Mouse (Mus musculus) midbrain, postnatal 0 days (tissue): Measurements from ENCODE around the gene Cyba. TPM values are rescaled to one million over a fixed set of nuclear protein-coding genes. Genes with fewer than 3 reads are reported as not detected.

Source experiments
- ATAC-seq: fragments of 200-750 bp; cut with Nextera tagmentation; 2 replicates; pipeline ENCODE4 v1.8.0; 2017; ENCODE audit warnings: moderate number of reproducible peaks, mild to moderate bottlenecking, moderate TSS enrichment, moderate library complexity; ENCODE audit not compliant: low FRiP score
- DNase-seq: peaks from one replicate; pipeline ENCODE4 v3.0.0-alpha.2; 2015; ENCODE audit warnings: low spot score
- H3K27ac ChIP-seq: fragments of 300-500 bp; sonication (generic); 2 replicates; pipeline ENCODE4 v1.5.1; 2014; ENCODE audit warnings: low read depth, mild to moderate bottlenecking, low read length, mixed read lengths
- H3K27me3 ChIP-seq: fragments of 300-500 bp; sonication (generic); 2 replicates; pipeline ENCODE4 v1.6.1; 2014; ENCODE audit warnings: low read length, control low read depth, mixed read lengths; ENCODE audit not compliant: insufficient read depth
- H3K36me3 ChIP-seq: fragments of 300-500 bp; sonication (generic); 2 replicates; pipeline ENCODE4 v1.6.1; 2014; ENCODE audit warnings: low read length, control low read depth, mixed read lengths; ENCODE audit not compliant: insufficient read depth
- H3K4me1 ChIP-seq: fragments of 300-500 bp; sonication (generic); 2 replicates; pipeline ENCODE4 v1.6.1; 2014; ENCODE audit warnings: mild to moderate bottlenecking, control low read depth, antibody characterized with exemption, low read length, mixed read lengths; ENCODE audit not compliant: insufficient read depth
- H3K4me2 ChIP-seq: fragments of 300-500 bp; sonication (generic); 2 replicates; pipeline ENCODE4 v1.6.1; 2014; ENCODE audit warnings: low read depth, mild to moderate bottlenecking, low read length, mixed read lengths; ENCODE audit not compliant: poor library complexity, severe bottlenecking
- H3K4me3 ChIP-seq: fragments of 300-500 bp; sonication (generic); 2 replicates; pipeline ENCODE4 v1.5.1; 2014; ENCODE audit warnings: low read depth, mild to moderate bottlenecking, low read length, moderate library complexity
- H3K9ac ChIP-seq: fragments of 300-500 bp; sonication (generic); replicated peaks from 2 replicates; pipeline ENCODE4 v1.6.1; 2014; ENCODE audit warnings: mild to moderate bottlenecking, low read length, moderate library complexity, mixed read lengths; ENCODE audit not compliant: poor library complexity, severe bottlenecking
- H3K9me3 ChIP-seq: fragments of 300-500 bp; sonication (generic); 2 replicates; pipeline ENCODE4 v1.6.1; 2016; ENCODE audit warnings: low read length, control low read depth
- CTCF ChIP-seq: IDR thresholded peaks from 2 replicates; pipeline ENCODE4 v1.5.1; 2016; ENCODE audit warnings: antibody characterized with exemption, mild to moderate bottlenecking
- WGBS: fragments of 180-500 bp; shearing (Covaris S2); extraction: QIAGEN DNeasy Blood & Tissue Kit; methylation state at CpG from one replicate; pipeline ENCODE4 v1.1.7; 2014; 5-methylcytosine and 5-hydroxymethylcytosine counted together
- polyA plus RNA-seq: library from polyadenylated mRNA; unstranded; fragments of >200 nt; fragmentation: Nextera tagmentation; extraction: Ambion mirVana; gene quantifications from 2 replicates; pipeline ENCODE4 v1.2.1, GENCODE M21; 2015
- total RNA-seq: library from RNA; depleted of rRNA; stranded (reverse); fragments of >200 nt; gene quantifications from 2 replicates; pipeline ENCODE4 v1.2.3, GENCODE M21; 2014

Gene Cyba
- total and polyA plus RNA-seq, 2 experiments from 2014 or later, result 27.7 to 35.6 TPM

DNA sequence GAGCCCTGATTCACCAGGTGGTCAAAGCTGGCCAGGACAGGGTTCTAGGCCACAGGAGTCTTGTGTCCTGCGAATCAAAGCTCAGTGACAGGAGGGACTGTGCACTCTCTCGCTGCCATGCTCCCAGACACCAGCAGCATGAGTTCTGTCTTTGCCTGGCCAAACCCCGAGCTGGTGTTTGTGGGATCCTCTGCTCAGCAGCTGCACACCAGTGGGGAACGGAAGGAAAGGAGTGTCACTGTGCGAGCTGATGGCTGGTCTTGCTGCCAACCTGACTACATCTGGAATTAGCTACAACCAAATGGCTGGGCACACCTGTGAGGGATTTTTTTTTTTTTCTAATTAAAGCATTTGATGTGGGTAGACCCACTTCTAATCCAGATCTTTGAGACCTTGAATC lies 38.0 kb upstream of the Cyba start:
- no peak overlapping the region for H3K4me2 ChIP-seq
- DNase-seq (no peak), ATAC-seq (no peak)
- no peaks in the 10 kb centered on the region for H3K27me3 ChIP-seq
- no peak overlapping the region for H3K4me3 ChIP-seq
- peaks cover 7% of the 10 kb centered on the region for H3K4me1 ChIP-seq
- H3K36me3 ChIP-seq, result peaks cover 53% of the 10 kb centered on the region
- H3K9me3 ChIP-seq, result no peaks in the 10 kb centered on the region
- H3K9ac ChIP-seq, result no peak overlapping the region
- 85% methylated on average over 5 of the region's 5 CpGs for WGBS
- no peak for TF ChIP-seq CTCF
- H3K27ac ChIP-seq, result no peak overlapping the region

DNA sequence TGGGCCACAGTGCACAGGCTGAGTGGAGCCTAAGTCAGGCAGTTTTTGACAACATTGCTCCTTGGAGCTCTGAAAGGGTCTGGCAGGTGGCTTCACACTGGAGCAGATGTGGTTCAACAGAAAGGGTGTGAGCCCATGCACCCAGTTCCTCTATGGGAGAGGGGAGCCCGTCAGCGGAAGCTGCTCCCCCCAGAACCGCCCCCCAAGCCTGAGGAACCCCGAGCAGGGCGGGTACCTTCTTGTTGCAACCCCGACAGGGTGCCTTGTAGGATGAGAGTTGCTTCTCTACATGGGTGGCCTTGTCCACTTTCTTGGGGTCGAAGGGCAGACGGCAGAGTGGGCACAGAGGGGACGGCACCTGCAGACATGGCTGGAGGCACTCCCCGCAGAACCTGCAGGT lies 37.2 kb upstream of the Cyba start:
- Histone ChIP-seq H3K27me3 (no peaks in the 10 kb centered on the region), H3K4me1 (peaks cover 6% of the 10 kb centered on the region), H3K4me3 (no peak overlapping the region), H3K9me3 (no peaks in the 10 kb centered on the region), H3K4me2 (no peak overlapping the region), H3K27ac (no peak overlapping the region), H3K36me3 (peaks cover 60% of the 10 kb centered on the region), H3K9ac (no peak overlapping the region)
- no peak for TF ChIP-seq CTCF
- no peak for ATAC-seq
- DNase-seq, result no peak
- 90% methylated on average over 10 of the region's 10 CpGs for WGBS

DNA sequence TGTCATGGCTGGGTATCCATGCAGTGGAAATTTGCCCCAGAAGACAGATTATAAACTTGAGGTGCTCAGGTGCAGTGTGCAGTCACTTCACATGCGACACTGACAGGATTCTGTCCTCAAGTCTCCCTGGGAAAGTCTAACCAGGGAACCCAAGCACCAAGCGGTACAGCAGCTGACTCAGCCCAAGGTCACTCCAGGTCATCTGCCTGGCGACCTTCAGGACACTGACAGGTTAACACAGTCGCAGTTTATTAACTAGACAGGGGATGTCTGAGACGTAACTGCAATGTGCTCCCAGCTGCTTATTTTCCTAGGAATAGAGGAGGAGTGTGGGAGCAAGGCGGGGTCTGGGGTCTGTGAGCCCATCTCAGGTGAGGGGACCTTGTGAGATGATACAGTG lies 36.7 kb upstream of the Cyba start:
- Histone ChIP-seq H3K9me3 (no peaks in the 10 kb centered on the region), H3K27me3 (no peaks in the 10 kb centered on the region), H3K4me2 (no peak overlapping the region), H3K4me1 (0 out of 2 replicates have a peak, but pooled peaks cover under 1% of the 10 kb centered on the region), H3K4me3 (no peak overlapping the region), H3K9ac (no peak overlapping the region), H3K27ac (no peak overlapping the region), H3K36me3 (peaks cover 60% of the 10 kb centered on the region)
- ATAC-seq (no peak), DNase-seq (no peak)
- WGBS, result 88% methylated on average over 6 of the region's 6 CpGs
- TF ChIP-seq CTCF, result no peak

DNA sequence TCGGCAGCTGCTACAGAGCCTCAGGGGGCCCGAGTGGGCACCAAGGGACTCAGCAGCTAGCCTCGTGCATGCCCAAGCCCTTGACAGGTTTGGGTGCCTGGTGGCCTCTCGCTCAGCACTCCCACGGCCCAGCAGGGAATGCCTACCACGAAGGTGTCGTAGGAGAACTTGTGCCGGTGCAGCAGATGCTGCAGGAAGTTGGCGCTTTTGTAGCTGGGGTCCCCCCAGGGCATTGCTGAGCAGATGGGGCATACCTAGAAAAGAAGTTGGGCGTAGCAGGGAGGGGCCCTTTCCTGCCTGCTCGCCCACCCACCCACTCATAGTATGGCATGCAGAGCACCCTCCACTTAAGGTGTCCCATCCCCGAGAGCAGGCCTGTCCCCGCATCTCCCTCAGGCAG lies 35.1 kb upstream of the Cyba start:
- DNase-seq (no peak), ATAC-seq (no peak)
- no peak overlapping the region for H3K4me3 ChIP-seq
- WGBS, result 93% methylated on average over 13 of the region's 13 CpGs
- no peaks in the 10 kb centered on the region for H3K27me3 ChIP-seq
- TF ChIP-seq CTCF, result no peak
- H3K9me3 ChIP-seq, result no peaks in the 10 kb centered on the region
- no peak overlapping the region for H3K4me2 ChIP-seq
- no peak overlapping the region for H3K9ac ChIP-seq
- peaks cover 53% of the 10 kb centered on the region for H3K36me3 ChIP-seq
- no peak overlapping the region for H3K27ac ChIP-seq
- no peaks in the 10 kb centered on the region for H3K4me1 ChIP-seq

DNA sequence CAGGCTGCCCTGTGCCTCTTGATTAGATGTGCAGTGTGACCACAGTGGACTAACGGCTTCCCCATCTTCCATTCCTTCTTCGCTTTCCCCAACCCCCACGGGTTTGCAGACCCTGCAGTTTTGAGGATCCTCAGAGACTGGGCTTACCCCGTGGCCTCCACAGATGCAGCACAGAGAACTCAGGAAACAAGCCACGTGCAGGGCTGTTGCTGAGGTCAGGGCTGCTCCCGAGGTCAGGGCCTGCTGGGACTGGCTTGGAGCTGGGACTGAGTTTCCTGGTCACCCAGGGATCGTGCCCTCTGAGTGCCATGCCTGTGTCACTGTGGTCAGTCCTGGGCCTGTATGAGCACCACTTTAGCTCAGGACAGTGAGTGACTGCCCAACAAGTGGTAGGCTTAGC lies 32.3 kb upstream of the Cyba start:
- Histone ChIP-seq H3K4me3 (no peak overlapping the region), H3K27me3 (peaks cover 24% of the 10 kb centered on the region), H3K4me2 (no peak overlapping the region), H3K9me3 (no peaks in the 10 kb centered on the region), H3K27ac (no peak overlapping the region), H3K9ac (no peak overlapping the region), H3K4me1 (peaks cover 6% of the 10 kb centered on the region; the same call in 1 of the 2 replicates), H3K36me3 (peaks cover 42% of the 10 kb centered on the region)
- ATAC-seq (no peak), DNase-seq (no peak)
- TF ChIP-seq CTCF, result no peak
- WGBS, result 65% methylated on average over 7 of the region's 7 CpGs

DNA sequence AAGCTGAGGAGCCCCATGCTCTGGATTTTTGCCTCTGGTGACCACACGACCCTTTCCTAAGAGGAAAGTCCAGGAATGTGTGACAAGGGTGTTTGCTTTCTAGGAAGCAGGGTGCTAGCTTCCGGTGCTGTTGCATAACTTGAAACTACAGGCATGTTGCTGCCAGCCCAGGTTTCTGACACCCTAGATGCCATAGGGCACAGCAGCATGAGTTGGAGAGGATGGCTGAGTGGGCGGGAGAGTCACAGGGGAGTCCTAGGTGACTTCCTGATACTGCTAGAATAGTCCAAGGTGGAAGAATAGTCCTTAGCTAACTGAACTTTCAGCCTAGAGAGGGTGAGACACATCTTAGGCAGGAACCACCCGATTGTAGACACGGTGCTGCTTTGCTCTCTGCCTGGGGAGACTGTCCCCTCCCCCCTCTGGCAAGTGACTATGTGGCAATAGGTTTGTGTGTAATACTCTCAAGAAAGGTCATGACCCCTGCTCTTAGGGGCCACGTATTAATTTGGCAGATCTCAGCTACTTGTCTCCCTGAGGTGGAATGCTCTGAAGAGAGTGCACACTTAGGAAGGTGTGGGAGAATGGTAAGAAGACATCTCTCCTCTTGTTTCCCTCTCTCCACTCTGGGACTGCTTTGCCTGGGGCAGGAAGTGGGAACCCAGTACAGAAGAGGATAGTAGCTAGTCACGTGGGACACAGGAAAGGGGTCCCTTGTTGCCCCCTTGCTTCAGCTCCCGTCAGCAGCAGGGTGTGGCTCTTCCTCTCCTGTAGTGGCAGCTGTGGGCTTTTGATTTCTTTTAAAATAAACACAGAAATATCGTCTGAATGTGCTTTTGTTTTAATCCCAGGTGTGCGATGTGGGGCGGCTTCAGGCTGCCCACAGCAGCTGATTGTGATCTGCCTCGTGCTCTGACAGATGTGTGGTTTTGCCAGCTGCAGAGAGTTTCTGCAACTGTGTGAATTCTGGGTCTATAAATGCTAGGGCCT lies 31.2 kb upstream of the Cyba start:
- no peak overlapping the region for H3K9ac ChIP-seq
- H3K9me3 ChIP-seq, result no peaks in the 10 kb centered on the region
- peaks cover 6% of the 10 kb centered on the region; the same call in 1 of the 2 replicates for H3K4me1 ChIP-seq
- 71% methylated on average over 12 of the region's 12 CpGs for WGBS
- DNase-seq (no peak), ATAC-seq (no peak)
- no peak overlapping the region for H3K27ac ChIP-seq
- no peak overlapping the region for H3K4me2 ChIP-seq
- H3K4me3 ChIP-seq, result no peak overlapping the region
- H3K36me3 ChIP-seq, result peaks cover 33% of the 10 kb centered on the region
- peaks cover 32% of the 10 kb centered on the region for H3K27me3 ChIP-seq
- no peak for TF ChIP-seq CTCF
